Comparison of ENCODE assay signal across 32 mouse cellular contexts in genomic region chr13:45629750-45630149, GRCm38 (mm10).
"Had no signal": no experiment of that assay in that cellular context is flagged by ENCODE, and none has a peak within 500 bp of the region (broad histone marks: within the 10 kb centered on the region; RNA-seq: fewer than 3 reads in every experiment).

No protein-coding gene starts in this region.

- H3K4me1 ChIP-seq: hindbrain, embryonic 12.5 days; hindbrain, embryonic 13.5 days; hindbrain, embryonic 15.5 days; intestine, embryonic 15.5 days; kidney, embryonic 15.5 days had no signal

- DNase-seq: heart, postnatal 10 days; heart, postnatal 14 days; heart, postnatal 4 days; kidney, adult 18-20 months; kidney, adult 8-10 months; kidney, adult 9 months; kidney, postnatal 10 days; kidney, postnatal 14 days; kidney, postnatal 25 days; kidney, postnatal 36 days; kidney, postnatal 4 days; layer of hippocampus, adult 9-11 months; layer of hippocampus, postnatal 36 days had no signal

- H3K4me2 ChIP-seq: heart, embryonic 12.5 days; heart, embryonic 13.5 days; heart, embryonic 15.5 days; hindbrain, embryonic 12.5 days; hindbrain, embryonic 13.5 days; hindbrain, embryonic 14.5 days; hindbrain, embryonic 15.5 days; intestine, embryonic 15.5 days; kidney, embryonic 15.5 days had no signal

- H3K9ac ChIP-seq: heart, embryonic 12.5 days; heart, embryonic 13.5 days; heart, embryonic 15.5 days; hindbrain, embryonic 12.5 days; hindbrain, embryonic 13.5 days; hindbrain, embryonic 14.5 days; hindbrain, embryonic 15.5 days; intestine, embryonic 15.5 days; kidney, embryonic 15.5 days had no signal

- H3K9me3 ChIP-seq: heart, embryonic 10.5 days; heart, embryonic 12.5 days; heart, embryonic 13.5 days; heart, embryonic 15.5 days; hindbrain, embryonic 10.5 days; hindbrain, embryonic 12.5 days; hindbrain, embryonic 13.5 days; hindbrain, embryonic 15.5 days; intestine, embryonic 15.5 days; kidney, embryonic 15.5 days had no signal

- H3K4me3 ChIP-seq: heart, embryonic 10.5 days; heart, embryonic 12.5 days; heart, embryonic 13.5 days; heart, embryonic 15.5 days; hindbrain, embryonic 10.5 days; hindbrain, embryonic 12.5 days; hindbrain, embryonic 13.5 days; hindbrain, embryonic 15.5 days; intestine, embryonic 15.5 days; kidney, embryonic 15.5 days; layer of hippocampus, adult 2 months; left cerebral cortex, adult 2 months had no signal

- H3K27ac ChIP-seq: heart, embryonic 10.5 days; heart, embryonic 13.5 days; heart, embryonic 15.5 days; hindbrain, embryonic 10.5 days; hindbrain, embryonic 12.5 days; hindbrain, embryonic 13.5 days; hindbrain, embryonic 14.5 days; hindbrain, embryonic 15.5 days; hindbrain, postnatal 0 days; intestine, embryonic 15.5 days; kidney, embryonic 15.5 days; kidney, postnatal 0 days; left cerebral cortex, adult 2 months had no signal

- ATAC-seq: hindbrain, embryonic 16.5 days; hindbrain, postnatal 0 days; inflammation-experienced regulatory T-cells, adult 6 months; intestine, embryonic 15.5 days; intestine, embryonic 16.5 days; intestine, postnatal 0 days had no signal

- H3K36me3 ChIP-seq: heart, embryonic 10.5 days; heart, embryonic 12.5 days; heart, embryonic 13.5 days; heart, embryonic 15.5 days; hindbrain, embryonic 10.5 days; hindbrain, embryonic 12.5 days; hindbrain, embryonic 13.5 days; hindbrain, embryonic 15.5 days; intestine, embryonic 15.5 days; kidney, embryonic 15.5 days had no signal

- H3K27me3 ChIP-seq: heart, embryonic 12.5 days; heart, embryonic 13.5 days; heart, embryonic 15.5 days; hindbrain, embryonic 12.5 days; hindbrain, embryonic 13.5 days; hindbrain, embryonic 15.5 days; intestine, embryonic 15.5 days; kidney, embryonic 15.5 days had no signal
